Mouse (Mus musculus): Measurements from ENCODE around the gene Camta1.
"Not testable (repeated sequence)": the region's sequence is repeated elsewhere in the genome, so short reads cannot be mapped to it uniquely, and the experiment has no call there.

The Camta1 gene

DNA sequence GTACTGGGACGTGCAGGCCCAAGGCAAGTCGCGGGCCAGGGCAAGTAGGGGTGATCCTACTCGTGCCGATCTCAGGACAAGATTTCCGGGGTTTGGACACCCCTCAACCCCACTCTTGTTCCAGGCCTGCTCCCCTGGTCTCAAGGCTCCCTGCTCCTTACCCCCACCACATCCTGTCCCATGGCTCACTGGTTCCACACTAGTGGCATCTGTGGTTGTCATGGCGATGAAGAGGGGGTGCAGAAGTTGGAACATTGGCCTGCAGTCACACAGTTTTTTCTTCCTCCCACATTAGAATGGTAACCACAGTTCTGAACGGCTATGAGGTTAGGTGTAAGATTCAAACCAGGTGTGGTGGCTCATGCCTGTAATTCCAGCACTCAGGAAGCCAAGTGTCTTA lies 940.5 kb downstream of the Camta1 start:
- no peak for DNase-seq (ENCODE audit: extremely low spot score, low read depth, low spot score)

- DNase-seq (ENCODE audit: extremely low spot score, low read depth, low spot score), result no peak
Measured at GRCm38 (mm10) chr4:150917336-150918027, 944.2 kb downstream of the Camta1 start.

- no peak for DNase-seq (ENCODE audit: extremely low spot score, low read depth, low spot score)
Measured at GRCm38 (mm10) chr4:150915181-150915906, 946.3 kb downstream of the Camta1 start.

DNA sequence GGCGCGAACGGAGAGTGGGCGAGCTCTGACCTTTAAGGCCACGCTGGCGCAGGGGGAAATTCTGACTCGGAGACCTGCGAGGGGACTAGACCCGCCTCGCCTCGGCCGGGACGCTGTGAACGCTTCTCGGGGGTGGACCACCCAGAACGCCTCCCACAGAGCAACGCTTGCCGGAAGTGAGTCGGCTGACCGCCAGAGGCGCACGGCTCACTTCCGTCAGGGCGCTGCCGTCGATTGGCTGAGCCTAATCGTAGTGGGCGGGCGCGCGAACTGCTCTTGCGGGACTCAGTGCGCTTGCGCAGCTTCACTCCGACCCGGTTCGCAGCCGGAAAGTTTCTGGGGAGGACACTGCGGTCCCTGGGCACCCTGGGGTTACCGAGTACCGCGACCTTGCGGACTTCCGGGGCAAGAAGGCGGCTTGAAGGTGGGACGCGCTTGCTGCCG lies 947.4 kb downstream of the Camta1 start, which contains the start of the genes Park7 and Tnfrsf9:
Gene Park7 (minus strand): TSS at position 148 of the 444 bp plus-strand sequence.
Gene Tnfrsf9 (plus strand): TSS at position 273 of the 444 bp plus-strand sequence.
- peak; percentile 86 for DNase-seq (ENCODE audit: extremely low spot score, low read depth, low spot score)

- no peak for DNase-seq (ENCODE audit: extremely low spot score, low read depth, low spot score)
Measured at GRCm38 (mm10) chr4:150913743-150914142, 947.9 kb downstream of the Camta1 start.

DNA sequence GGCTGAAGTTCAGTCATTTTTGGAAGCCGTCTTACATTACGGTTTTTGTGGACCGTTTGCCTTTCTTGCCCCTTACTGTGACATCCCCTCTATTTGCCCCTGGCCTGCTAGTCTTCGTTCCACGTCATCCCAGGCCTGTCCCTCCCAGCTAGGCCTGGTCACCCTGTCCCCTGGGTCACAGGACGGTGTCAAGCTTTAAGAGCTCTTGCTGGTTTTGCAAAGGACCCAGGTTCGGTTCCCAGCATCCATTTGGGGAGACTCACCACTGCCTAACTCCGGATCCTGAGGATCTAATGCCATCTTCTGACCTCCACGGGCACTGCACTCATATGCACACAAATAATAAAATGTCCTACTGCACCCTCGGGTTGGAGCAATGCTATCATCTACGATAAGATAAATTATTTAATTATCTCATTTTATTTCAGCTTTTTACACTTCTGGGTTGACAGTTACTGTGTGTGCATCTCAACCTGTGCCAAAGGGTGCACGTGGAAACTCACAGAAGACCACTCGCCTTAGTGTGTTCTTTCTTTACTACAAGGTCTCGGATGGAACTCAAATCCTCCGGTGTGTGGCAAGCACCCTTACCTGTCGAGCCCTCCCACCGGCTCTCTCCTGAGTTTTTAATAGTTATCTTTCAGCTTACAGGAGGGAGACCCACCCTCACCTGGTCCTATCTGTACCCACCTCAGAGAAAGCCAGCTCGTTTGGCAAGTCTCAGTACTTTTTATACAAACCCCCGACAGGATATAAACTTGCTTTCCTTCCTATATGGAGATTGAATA lies 951.3 kb downstream of the Camta1 start:
- DNase-seq (ENCODE audit: extremely low spot score, low read depth, low spot score), result no peak

- DNase-seq (ENCODE audit: extremely low spot score, low read depth, low spot score), result peak; percentile 93
Measured at GRCm38 (mm10) chr4:150909451-150910156, 952.1 kb downstream of the Camta1 start.

DNA sequence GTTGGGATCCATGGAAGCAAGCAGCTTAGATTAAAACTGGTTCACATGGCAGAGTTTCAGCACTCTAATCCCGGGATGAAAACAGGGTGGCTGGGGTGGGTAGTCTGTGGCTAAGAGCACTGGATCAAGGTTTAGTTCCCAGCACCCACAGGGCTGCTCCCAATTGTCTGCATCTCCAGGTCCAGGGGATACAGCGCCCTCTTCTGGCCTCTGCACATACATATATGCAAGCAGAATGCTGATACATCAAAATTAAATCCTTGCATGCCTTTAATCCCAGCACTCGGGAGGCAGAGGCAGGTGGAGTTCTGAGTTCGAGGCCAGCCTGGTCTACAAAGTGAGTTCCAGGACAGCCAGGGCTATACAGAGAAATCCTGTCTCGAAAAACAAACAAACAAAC lies 953.2 kb downstream of the Camta1 start:
- DNase-seq (ENCODE audit: extremely low spot score, low read depth, low spot score), result not testable (repeated sequence)

- DNase-seq (ENCODE audit: extremely low spot score, low read depth, low spot score), result no peak
Measured at GRCm38 (mm10) chr4:150907099-150907498, 954.6 kb downstream of the Camta1 start.

GRCm38 (mm10) chr4:150903091-150903742 lies 958.5 kb downstream of the Camta1 start:
- no peak for DNase-seq (ENCODE audit: extremely low spot score, low read depth, low spot score)

GRCm38 (mm10) chr4:150902062-150902461 lies 959.6 kb downstream of the Camta1 start:
- no peak for DNase-seq (ENCODE audit: extremely low spot score, low read depth, low spot score)

- no peak for DNase-seq (ENCODE audit: extremely low spot score, low read depth, low spot score)
Measured at GRCm38 (mm10) chr4:150901651-150902050, 960.0 kb downstream of the Camta1 start.

DNA sequence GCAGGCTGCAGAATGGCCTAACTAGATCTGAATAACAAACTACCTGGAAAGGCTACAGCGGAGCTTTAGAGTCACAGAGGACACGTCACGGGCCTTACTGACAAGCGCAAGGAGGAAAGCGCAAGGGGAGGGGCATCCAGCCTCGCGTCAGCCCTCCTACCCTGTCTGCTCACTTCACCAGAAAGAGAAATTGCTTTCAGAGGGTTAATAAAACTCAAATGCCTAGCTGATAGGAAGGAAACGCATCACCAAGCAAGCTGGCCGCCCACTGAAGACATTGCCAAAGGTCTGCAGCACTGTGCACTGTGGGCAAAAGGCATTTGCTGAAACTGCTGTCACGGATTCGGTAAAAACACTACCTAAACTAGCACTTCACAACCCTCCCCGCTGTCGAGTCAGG lies 961.2 kb downstream of the Camta1 start:
- no peak for DNase-seq (ENCODE audit: extremely low spot score, low read depth, low spot score)

DNA sequence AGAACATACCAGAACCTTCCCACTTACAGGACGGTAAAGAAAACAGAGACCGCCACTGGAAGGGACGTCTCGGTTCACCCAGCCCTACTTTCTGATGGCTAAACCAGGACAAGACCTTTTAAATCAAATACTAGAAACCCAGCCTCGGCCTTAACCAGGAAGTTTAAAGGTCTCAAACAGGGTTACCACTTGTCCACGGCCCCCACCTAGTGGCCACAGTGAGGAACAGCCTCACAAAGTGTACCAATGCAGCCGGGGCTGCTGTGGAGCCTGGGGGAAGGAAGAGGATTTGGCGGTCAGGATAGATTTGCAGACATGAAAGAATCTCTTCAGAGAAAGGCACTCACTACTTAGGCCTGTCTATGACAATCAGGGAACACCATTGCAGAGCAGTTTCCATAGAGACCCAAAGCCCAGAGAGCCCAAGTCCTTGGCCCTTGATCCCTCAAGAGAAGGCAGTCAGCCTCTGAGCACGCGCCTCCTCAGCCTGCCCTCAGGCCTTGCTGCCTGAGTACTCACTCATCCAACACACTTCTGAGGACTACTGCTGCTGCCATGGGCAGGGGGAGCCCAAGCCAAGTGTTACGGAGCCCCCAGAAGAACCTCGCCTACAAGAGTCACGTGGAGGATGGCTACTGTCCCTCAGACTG lies 962.8 kb downstream of the Camta1 start:
- DNase-seq (ENCODE audit: extremely low spot score, low read depth, low spot score), result no peak

GRCm38 (mm10) chr4:150896896-150897624 lies 964.6 kb downstream of the Camta1 start:
- no peak for DNase-seq (ENCODE audit: extremely low spot score, low read depth, low spot score)

DNA sequence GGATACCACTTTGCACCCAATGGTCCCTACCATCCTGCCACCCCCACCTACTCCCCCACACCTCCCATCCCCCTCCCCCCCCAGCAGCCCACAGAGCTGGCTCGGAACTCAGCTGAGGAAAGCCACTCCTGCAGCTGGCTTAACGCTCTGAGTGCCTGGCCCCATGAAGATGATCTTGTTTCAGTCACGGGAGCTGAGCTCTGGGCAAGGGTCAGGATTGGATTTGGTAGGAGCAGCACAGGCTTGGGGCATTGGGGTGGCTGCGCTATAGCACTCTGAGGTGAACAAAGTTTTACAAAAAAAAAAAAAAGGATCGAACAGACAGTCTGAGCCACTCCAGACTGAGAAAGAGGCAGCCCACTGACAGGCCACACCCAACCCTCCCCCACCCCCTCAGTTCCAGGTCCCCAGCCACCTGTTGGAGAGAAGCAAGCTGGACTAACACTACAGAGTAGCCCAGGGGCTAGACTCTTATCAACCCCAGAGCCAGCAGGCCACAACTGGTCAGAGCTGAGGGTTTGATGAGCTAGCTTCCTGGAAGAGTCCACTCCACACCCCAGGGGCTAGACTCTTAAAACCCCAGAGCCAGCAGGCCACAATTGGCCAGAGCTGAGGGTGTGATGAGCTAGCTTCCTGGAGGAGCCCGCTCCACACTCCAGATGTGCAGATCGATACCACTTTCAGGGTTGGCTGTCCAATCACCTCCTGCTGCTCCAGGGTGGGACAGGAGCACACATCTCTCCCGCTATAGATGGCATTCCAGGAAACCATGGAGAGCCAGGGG lies 966.8 kb downstream of the Camta1 start:
- no peak for DNase-seq (ENCODE audit: extremely low spot score, low read depth, low spot score)

GRCm38 (mm10) chr4:150891308-150891707 lies 970.4 kb downstream of the Camta1 start:
- no peak for DNase-seq (ENCODE audit: extremely low spot score, low read depth, low spot score)

GRCm38 (mm10) chr4:150889955-150890315 lies 971.7 kb downstream of the Camta1 start:
- no peak for DNase-seq (ENCODE audit: extremely low spot score, low read depth, low spot score)

Measured in hindlimb bud, embryonic 11.5 days (tissue).